Mouse (Mus musculus): ENCODE measurements around the gene Ltb.

The Ltb gene

GRCm38 (mm10) chr17:35165451-35166155 is 28.6 kb upstream of the Ltb start:
- no peak for DNase-seq (ENCODE audit: low spot score)

- no peak for DNase-seq (ENCODE audit: low spot score)
These were observed 27.7 kb upstream of the Ltb start for GRCm38 (mm10) chr17:35166352-35167035.

DNA sequence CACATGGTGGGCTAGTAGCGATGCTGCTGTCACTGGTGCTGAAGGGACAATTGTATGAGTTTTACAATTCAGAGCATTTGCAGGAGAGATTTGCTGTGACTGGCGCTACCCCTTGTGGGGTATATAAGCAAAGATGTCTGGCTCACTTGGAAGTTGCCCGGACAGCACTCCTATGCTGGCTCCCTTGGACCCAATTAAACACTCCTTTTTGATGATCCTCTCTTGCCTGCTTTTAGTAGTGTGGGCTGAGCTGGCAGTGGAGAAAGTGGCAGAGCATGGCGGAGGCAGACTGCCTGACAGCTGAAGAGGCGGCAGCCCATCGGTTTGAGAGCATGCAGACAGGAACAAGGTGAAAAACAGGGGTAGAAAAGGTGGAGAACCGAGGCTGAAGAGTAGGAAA is 26.4 kb upstream of the Ltb start:
- no peak for DNase-seq (ENCODE audit: low spot score)

GRCm38 (mm10) chr17:35168541-35169207 is 25.6 kb upstream of the Ltb start:
- DNase-seq (ENCODE audit: low spot score): no peak

GRCm38 (mm10) chr17:35172445-35173234 is 21.6 kb upstream of the Ltb start:
- DNase-seq (ENCODE audit: low spot score): no peak

DNA sequence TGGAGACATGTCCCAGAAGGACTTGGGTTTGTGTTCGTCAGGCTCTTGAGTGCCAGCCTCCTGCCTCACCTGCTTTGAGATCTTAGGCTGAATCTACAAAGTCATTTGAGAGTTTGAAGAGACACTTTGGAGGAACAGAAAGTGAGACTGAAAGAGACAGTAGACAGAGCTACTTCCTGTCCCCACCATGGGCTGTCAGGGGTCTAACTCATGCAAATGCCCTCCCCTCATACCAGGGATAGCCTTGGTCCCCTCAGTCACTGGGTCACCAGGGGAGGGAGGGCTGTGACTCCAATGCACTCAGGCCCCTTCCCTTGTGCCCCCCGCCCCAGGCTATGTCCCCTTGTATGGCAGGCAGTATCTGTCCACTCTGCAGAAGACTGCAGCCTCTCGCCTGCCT is 20.9 kb upstream of the Ltb start:
- DNase-seq (ENCODE audit: low spot score): no peak

GRCm38 (mm10) chr17:35174201-35174977 is 19.9 kb upstream of the Ltb start:
- no peak for DNase-seq (ENCODE audit: low spot score)

DNA sequence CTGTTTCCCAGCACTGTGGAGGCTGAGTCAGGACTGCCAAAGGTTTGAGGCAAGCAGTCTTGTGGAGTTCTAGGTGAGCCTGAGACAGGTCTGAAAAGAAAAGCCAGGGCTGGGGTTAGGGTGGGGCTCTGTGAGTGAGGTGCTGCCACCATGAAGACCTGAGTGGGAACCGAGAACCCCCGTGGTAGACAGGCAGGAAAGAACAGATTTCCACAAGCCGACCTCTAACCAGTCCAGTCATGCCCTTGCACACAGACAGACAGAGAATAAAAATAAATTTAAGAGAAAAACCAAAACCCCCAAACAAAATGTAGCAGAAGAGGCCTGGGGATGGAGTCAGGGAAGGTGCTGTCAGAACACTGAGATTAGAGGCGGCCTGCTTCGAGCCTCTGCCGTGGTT is 18.9 kb upstream of the Ltb start:
- no peak for DNase-seq (ENCODE audit: low spot score)

DNA sequence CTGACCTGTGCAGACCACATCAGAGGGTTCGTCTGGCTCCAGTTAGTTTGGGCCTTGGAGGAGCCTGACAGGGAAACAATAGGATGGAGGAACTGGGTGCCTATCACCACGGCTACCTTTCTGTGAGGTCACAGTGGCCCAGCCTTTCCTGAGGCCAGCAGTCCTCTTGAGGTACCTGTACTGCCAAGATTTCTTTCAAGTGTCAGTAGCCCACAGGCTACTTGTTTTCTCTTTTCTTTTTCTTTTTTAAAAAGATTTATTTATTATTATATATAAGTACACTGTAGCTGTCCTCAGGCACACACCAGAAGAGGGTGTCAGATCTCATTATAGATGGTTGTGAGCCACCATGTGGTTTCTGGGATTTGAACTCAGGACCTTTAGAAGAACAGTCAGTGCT is 18.3 kb upstream of the Ltb start, which contains the start of gene Aif1:
TSS of gene Aif1 (minus strand) at position 101 of the 400 bp plus-strand sequence.
- DNase-seq (ENCODE audit: low spot score): no peak

DNA sequence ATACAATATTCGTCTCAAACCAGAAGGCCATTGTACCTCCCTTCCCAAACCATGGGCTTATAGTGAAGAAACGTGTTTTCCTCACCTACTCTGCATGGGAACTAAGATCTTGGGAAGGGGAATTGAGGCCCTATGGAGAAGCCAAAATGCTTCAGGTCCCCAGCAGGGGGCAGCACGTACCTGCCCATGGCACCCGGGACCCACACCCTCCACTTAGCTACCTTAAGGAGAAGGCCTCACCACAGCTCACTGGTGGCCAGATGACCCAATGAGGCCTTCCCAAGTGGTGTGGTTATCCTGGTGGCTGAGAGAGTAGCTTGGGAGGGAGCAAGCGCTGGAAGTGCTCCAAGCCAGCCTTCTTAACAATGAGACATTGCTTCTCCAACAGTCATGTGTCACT is 15.7 kb upstream of the Ltb start:
- no peak for DNase-seq (ENCODE audit: low spot score)

GRCm38 (mm10) chr17:35180093-35180492 is 14.1 kb upstream of the Ltb start:
- DNase-seq (ENCODE audit: low spot score): no peak

DNA sequence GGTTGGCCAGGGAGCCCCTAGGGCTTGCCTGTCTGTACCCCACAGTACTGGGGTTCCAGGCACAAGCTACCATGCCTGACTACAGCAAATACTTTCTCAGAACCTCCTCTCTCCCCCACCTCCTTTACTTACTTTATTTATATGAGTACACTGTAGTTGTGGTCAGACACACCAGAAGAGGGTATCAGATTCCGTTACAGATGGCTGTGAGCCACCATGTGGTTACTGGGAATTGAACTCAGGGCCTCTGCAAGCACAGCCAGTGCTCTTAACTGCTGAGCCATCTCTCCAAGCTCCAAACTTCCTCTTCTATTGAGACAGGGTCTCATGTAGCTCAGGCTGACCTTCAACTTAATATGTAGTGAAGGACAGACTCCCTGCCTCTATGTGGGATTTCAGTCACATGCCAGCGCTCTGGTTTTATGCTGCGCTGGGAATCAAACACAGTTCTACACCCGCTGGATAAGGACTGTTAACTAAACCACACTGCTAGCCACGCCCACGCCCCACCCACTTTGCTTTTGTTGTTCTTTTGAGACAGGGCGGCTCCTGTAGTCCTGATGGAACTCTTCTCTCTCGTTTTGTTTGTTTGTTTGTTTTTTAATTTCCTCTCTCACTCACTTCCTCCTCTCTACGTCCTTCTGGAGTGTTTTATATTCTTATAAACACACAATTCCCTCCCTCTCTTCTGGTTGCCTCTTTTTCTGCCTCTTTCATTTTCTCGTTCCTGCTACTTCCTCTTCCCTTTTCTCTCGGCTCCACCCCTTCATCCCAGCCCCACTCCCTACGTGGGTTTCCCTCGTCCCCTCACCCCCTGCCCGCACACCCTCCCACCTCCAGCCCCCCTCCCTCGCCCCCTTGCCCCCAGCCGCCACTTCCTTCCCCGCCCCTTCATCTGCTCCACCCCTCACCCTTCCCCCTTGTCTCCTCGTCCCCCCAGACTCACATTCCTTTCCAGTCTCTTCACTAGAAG is 8.3 kb upstream of the Ltb start:
- DNase-seq (ENCODE audit: low spot score): no peak

DNA sequence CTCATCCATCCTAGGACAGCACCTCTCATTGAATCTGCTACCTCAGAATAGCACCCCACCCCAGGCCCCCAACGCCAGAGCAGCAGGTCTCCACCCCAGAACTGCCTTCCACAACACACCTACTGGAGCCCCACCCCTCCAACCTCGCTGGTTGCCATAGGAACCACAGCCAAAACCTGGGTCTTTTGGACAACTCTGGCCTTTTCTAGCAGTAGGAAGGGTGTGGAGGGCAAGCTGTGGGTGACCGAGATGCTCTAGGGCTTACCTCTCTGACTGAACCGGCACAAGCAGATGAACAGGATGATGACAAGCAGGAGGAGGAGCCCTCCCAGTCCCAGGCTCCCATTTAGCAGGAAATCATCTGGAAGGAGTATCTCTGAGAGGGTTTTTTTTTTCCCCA is 7.6 kb upstream of the Ltb start:
- no peak for DNase-seq (ENCODE audit: low spot score)

DNA sequence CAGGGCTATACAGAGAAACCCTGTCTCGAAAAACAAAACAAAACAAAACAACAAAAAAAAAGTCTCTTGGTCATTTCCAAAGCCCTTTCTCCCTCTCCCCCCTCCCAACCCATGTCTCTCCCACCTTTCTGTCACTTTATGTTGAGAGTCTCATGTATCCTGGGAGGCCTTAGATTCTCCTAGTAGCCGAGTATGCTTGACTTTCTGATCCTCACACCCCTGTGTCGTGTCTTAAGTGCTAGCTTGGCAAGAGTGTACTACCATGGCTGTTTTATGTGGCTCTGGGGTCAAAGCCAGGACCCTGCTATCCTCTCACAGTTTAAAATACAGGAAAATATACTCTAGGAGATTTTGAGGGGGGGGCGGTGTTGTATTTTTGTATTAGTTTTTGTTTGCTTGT is 6.9 kb upstream of the Ltb start:
- DNase-seq (ENCODE audit: low spot score): no peak

GRCm38 (mm10) chr17:35187959-35188610 is 6.2 kb upstream of the Ltb start, which contains the start of gene Lst1:
Gene Lst1 (minus strand): TSS chr17:35188439.
- no peak for DNase-seq (ENCODE audit: low spot score)

GRCm38 (mm10) chr17:35189186-35189585 is 5.1 kb upstream of the Ltb start:
- no peak for DNase-seq (ENCODE audit: low spot score)

GRCm38 (mm10) chr17:35190096-35190495 is 4.1 kb upstream of the Ltb start:
- DNase-seq (ENCODE audit: low spot score): no peak

DNA sequence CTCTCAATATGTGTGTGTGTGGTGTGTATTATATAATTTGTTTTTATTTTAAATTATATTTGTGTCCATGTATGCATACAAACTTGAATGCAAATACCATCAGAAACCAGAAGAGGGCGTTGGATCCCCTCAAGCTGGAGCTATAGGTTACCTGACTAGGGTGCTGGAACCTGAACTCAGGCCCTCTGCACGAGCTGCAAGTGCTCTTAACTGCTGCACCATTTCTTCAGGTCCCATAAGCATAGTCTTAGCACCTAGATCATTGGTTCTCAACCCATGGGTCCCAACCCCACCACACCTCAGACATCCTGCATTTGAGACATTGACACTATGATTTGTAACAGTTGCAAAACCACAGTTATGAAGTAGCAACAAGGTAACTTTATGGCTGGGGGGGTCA is 2.5 kb upstream of the Ltb start:
- DNase-seq (ENCODE audit: low spot score): no peak

DNA sequence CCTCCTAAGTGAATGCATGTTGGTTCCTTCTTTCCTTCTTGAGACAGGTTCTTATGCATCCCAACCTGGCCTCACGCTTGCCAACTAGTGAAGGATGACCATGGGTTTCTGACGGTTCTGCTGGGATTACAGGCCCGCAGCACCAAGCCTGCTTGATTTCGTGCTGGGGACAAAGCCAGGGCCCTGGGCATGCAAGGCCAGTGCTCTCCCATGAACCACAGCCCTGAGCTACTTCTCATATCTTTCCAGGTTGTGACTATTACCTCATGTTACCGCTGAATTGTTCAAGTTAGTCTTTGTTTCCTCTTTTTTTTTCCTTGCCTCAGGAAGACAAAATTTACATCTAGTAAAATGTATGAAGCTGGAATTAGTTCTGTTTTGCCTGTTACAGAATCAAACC is 1.3 kb upstream of the Ltb start:
- DNase-seq (ENCODE audit: low spot score): no peak

Measured in testis, postnatal 14 days (tissue).